Mouse (Mus musculus) olfactory bulb, adult 2 months (tissue): ENCODE measurements around the gene Kif18a. TPM values are rescaled to one million over a fixed set of nuclear protein-coding genes. Genes with fewer than 3 reads are reported as not detected.

Source experiments
- H3K27ac ChIP-seq: fragments of 200-500 bp; 2 replicates; pipeline ENCODE4 v1.5.1; 2012; ENCODE audit warnings: low read depth, low read length; ENCODE audit not compliant: insufficient read depth
- H3K4me1 ChIP-seq: fragments of 200-500 bp; 2 replicates; pipeline ENCODE4 v1.6.1; 2012; ENCODE audit warnings: low read length; ENCODE audit not compliant: control insufficient read depth, insufficient read depth
- H3K4me3 ChIP-seq: fragments of 200-500 bp; 2 replicates; pipeline ENCODE4 v1.5.1; 2012; ENCODE audit warnings: mild to moderate bottlenecking, low read depth, low read length, moderate library complexity; ENCODE audit not compliant: insufficient read depth
- CTCF ChIP-seq: fragments of 200-500 bp; IDR thresholded peaks from 2 replicates; pipeline ENCODE4 v1.5.1; 2012; ENCODE audit warnings: low read depth, mild to moderate bottlenecking, low read length, moderate library complexity; ENCODE audit not compliant: insufficient read depth
- POLR2A ChIP-seq: fragments of 200-500 bp; IDR thresholded peaks from 2 replicates; pipeline ENCODE4 v1.6.1; 2012; ENCODE audit warnings: mild to moderate bottlenecking, low read depth, low read length, moderate library complexity; ENCODE audit not compliant: insufficient read depth
- WGBS: fragments of 180-500 bp; shearing (Covaris S2); methylation state at CpG from one replicate; pipeline ENCODE4 v1.1.7; 2018; 5-methylcytosine and 5-hydroxymethylcytosine counted together
- polyA plus RNA-seq: library from polyadenylated mRNA; stranded (reverse); fragments of >200 nt; gene quantifications from 2 replicates; pipeline ENCODE4 v1.2.4, GENCODE M21; 2012; ENCODE audit warnings: low replicate concordance; ENCODE audit not compliant: missing spikeins, insufficient read depth, insufficient read length

Gene Kif18a
- polyA plus RNA-seq, 1 experiment: not detected

- TF ChIP-seq CTCF (no peak), POLR2A (no peak)
- WGBS: 79% methylated on average over 4 of the region's 4 CpGs
- H3K27ac ChIP-seq: no peak overlapping the region
- no peak overlapping the region for H3K4me3 ChIP-seq
- no peaks in the 10 kb centered on the region for H3K4me1 ChIP-seq
Observed at GRCm38 (mm10) chr2:109348742-109349141, 68.2 kb downstream of the Kif18a start.

GRCm38 (mm10) chr2:109358456-109359141 is 78.1 kb downstream of the Kif18a start:
- TF ChIP-seq POLR2A (no peak), CTCF (no peak)

GRCm38 (mm10) chr2:109365962-109366361 is 85.4 kb downstream of the Kif18a start:
- Histone ChIP-seq H3K4me1 (no peaks in the 10 kb centered on the region), H3K4me3 (no peak overlapping the region), H3K27ac (no peak overlapping the region)
- TF ChIP-seq CTCF: no peak
- no peak for TF ChIP-seq POLR2A
- WGBS: 82% methylated on average over 1 of the region's 1 CpGs

More at GRCm38 (mm10) chr2:109358456-109359141, 78.1 kb downstream of the Kif18a start:
- 92% methylated on average over 3 of the region's 3 CpGs for WGBS
- Histone ChIP-seq H3K27ac (no peak overlapping the region), H3K4me1 (no peaks in the 10 kb centered on the region), H3K4me3 (no peak overlapping the region)

GRCm38 (mm10) chr2:109374881-109375280 is 94.3 kb downstream of the Kif18a start:
- 66% methylated on average over 2 of the region's 2 CpGs for WGBS
- H3K27ac ChIP-seq: no peak overlapping the region
- TF ChIP-seq POLR2A (no peak), CTCF (no peak)

GRCm38 (mm10) chr2:109384019-109384418 is 103.5 kb downstream of the Kif18a start:
- Histone ChIP-seq H3K4me1 (no peaks in the 10 kb centered on the region), H3K27ac (no peak overlapping the region), H3K4me3 (no peak overlapping the region)
- TF ChIP-seq CTCF (no peak), POLR2A (no peak)
- 41% methylated on average over 1 of the region's 1 CpGs for WGBS

More at GRCm38 (mm10) chr2:109374881-109375280, 94.3 kb downstream of the Kif18a start:
- Histone ChIP-seq H3K4me1 (no peaks in the 10 kb centered on the region), H3K4me3 (no peak overlapping the region)

GRCm38 (mm10) chr2:109386211-109386610 is 105.7 kb downstream of the Kif18a start:
- Histone ChIP-seq H3K4me1 (no peaks in the 10 kb centered on the region), H3K27ac (no peak overlapping the region), H3K4me3 (no peak overlapping the region)
- TF ChIP-seq CTCF (no peak), POLR2A (no peak)
- 55% methylated on average over 1 of the region's 1 CpGs for WGBS

GRCm38 (mm10) chr2:109388733-109389132 is 108.2 kb downstream of the Kif18a start:
- Histone ChIP-seq H3K27ac (no peak overlapping the region), H3K4me1 (no peaks in the 10 kb centered on the region), H3K4me3 (no peak overlapping the region)
- WGBS: 84% methylated on average over 5 of the region's 5 CpGs
- TF ChIP-seq CTCF (no peak), POLR2A (no peak)

- TF ChIP-seq CTCF (no peak), POLR2A (no peak)
- H3K4me3 ChIP-seq: no peak overlapping the region
- WGBS: 11% methylated on average over 1 of the region's 1 CpGs
- no peaks in the 10 kb centered on the region for H3K4me1 ChIP-seq
- H3K27ac ChIP-seq: no peak overlapping the region
Observed at GRCm38 (mm10) chr2:109389977-109390376, 109.4 kb downstream of the Kif18a start.

Other genes with a start within 250 kb of the Kif18a start
- not detected in 2 replicates for gene Mettl15, start within 50 bp of the Kif18a start, polyA plus RNA-seq